Mouse (Mus musculus) right cerebral cortex, postnatal 10 days (tissue): Measurements from ENCODE around the gene Htr2a.
A peak's percentile ranks its signal among the peaks of the same experiment; 100 is the strongest.

ENCODE experiments used
- DNase-seq, 2 experiments: peaks; one replicate each; pipeline ENCODE4 v3.0.0; 2021; ENCODE audit warnings: low spot score in 2 of 2

Gene Htr2a

GRCm38 (mm10) chr14:74697432-74697831 lies 56.8 kb downstream of the Htr2a start:
- no peak for DNase-seq

DNA sequence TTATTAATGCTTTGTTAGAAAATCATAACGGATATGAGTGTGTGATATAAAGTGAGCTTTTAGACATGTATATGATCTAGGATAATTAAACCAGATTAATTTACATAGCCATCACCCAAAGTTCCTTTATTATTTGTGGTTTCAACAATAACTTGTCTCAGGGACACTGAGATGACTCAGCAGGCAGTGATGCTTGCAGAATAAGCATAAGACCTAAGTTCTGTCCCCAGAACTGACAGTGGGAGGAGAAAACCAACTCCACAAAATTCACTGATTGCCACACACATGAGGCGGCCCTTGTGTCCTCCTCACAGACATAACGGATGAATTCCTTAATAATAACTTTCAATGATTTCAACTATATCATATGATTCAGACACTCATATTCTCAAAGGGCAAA lies 58.6 kb downstream of the Htr2a start:
- no peak for DNase-seq

GRCm38 (mm10) chr14:74703930-74704329 lies 63.3 kb downstream of the Htr2a start:
- DNase-seq = no peak

- peak; percentile 54 to 72 for DNase-seq
Observed at GRCm38 (mm10) chr14:74709054-74709453, 68.4 kb downstream of the Htr2a start.

DNA sequence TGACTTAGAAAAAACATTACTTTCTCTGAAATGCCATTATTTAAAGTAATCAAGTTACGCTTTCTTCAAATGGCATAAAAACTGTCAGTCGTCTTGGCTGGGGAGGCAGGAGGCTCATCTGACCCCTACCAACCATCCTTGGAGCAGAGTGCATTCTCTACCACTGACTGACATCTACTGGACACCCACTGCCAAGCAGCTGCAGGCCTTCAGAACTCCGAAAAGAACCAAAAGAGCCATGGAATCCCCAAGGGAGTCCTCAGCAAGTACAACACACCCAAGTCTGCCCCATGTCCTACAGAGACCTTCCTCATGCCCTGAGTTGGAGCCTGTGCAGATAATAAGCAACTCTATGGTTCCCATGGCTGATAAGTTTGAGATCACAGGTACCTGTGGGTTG lies 82.9 kb downstream of the Htr2a start:
- no peak for DNase-seq

GRCm38 (mm10) chr14:74731221-74732078 lies 90.8 kb downstream of the Htr2a start:
- no peak for DNase-seq

- peak; percentile 92 for DNase-seq
Observed at GRCm38 (mm10) chr14:74732079-74732783, 91.6 kb downstream of the Htr2a start, which contains the start of gene Esd. Gene Esd (plus strand): TSS chr14:74732297.

DNA sequence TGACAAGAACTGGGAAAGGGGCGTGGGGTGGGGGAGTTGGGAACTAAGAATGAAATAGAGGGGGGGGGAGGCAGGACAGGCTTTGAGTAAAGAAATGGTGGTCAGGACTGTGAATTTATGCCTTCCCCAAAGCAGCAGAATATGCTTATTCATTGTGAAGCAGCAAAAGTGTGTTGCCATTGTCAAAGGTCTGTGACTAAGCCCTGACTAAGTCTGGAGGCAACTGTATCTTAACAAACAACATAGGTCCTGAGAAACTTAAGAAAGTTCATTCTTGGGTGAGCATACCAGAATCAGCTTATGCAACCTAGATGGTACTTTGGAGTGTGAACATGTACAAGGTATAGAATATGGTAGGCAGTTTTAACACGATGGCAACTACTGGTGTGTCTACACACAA lies 92.8 kb downstream of the Htr2a start:
- no peak for DNase-seq

DNA sequence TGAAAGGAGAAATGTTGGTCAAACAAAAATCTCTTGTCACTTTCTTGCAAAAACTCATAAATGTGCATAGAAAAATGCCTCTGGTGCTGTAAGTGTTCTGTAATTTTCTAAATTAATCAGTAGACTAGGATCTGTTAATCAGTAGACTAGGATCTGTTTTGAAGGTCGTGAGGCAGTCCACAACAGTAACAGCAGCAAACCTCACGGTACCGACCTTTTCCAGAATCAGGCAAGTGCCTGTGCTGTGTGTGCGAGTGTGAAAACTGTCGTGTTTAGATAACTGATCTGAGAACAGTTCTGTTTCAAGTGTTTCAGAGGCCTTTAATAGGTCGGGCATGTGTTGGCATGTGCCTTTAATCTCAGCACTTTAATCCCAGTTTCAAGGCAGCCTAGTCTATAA lies 94.8 kb downstream of the Htr2a start:
- DNase-seq = no peak

DNA sequence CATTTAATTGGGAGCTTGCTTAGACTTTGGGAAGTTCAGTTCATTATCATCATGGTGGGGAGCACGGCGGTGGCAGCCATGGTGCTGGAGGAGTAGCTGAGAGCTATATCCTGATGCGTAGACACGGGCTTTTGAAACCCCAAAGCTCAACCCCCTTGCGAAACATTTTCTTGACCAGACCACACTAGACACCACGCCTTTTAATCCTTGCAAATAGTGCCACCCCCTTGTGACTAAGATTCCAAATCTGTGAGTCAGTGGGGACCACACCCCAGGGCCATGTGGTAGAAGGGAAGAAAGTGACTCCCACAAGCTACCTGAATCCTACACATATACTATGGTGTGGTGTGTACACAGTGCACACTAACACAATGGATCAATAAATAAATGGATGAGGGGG lies 96.2 kb downstream of the Htr2a start:
- DNase-seq = no peak
